Mouse (Mus musculus) heart, postnatal 0 days (tissue): ENCODE results near the gene Tmed9.

ENCODE experiments used
- CTCF ChIP-seq: IDR thresholded peaks from 2 replicates; pipeline ENCODE4 v1.5.1; 2016; ENCODE audit warnings: antibody characterized with exemption, control low read depth, low read depth
- EP300 ChIP-seq: IDR thresholded peaks from 2 replicates; pipeline ENCODE4 v1.6.1; 2016; ENCODE audit warnings: antibody characterized with exemption, low read depth

DNA sequence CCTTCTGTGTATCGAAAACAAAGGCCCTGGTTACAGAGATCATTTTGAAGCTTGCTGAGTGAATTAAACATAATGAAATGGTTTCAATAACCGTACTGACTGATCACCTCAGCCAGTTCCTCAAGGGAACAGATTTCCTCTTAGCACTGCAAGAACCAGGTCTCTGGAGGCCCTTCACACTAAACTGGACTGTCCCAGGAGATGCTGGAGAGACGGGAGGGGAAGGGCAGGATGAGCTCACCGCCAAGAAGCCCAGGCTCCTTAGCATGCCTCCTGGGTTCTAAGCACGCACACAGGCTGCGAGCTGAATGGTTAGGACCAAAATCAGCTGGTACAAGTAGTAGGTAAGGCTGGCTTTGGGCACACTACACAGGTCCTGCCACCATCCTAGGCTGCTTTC, 6.5 kb upstream of the Tmed9 start:
- TF ChIP-seq EP300 (no peak), CTCF (no peak)
